Mouse (Mus musculus) activated CD4-positive, CD25-positive, alpha-beta regulatory T cell, adult 4 months (primary cell): ENCODE results near the gene Myh6. TPM values are rescaled to one million over a fixed set of nuclear protein-coding genes. Genes with fewer than 3 reads are reported as not detected.

Source experiments
- polyA plus RNA-seq, 2 experiments: library from polyadenylated mRNA; unstranded; fragments of 100-300 nt; shearing (Covaris generic); gene quantifications; one replicate each; pipeline ENCODE4 v1.2.1; 2017

Myh6 gene
- polyA plus RNA-seq, 2 experiments from 2014 or later = not detected

Other genes with a start within 250 kb of the Myh6 start
- gene Slc7a8, start 185.0 kb downstream of the Myh6 start, polyA plus RNA-seq = not detected
- not detected for gene Rnf212b, start 152.8 kb downstream of the Myh6 start, polyA plus RNA-seq
- gene Homez, start 96.0 kb downstream of the Myh6 start, polyA plus RNA-seq = 1 to 10 TPM; 5.1 to 8.0 TPM
- gene Ppp1r3e, start 89.4 kb downstream of the Myh6 start, polyA plus RNA-seq = under 1 TPM in 1 of 2 experiments, not detected in 1; 0.93 TPM
- gene Bcl2l2, start 83.5 kb downstream of the Myh6 start, polyA plus RNA-seq = 1 to 10 TPM; 1.5 to 2.4 TPM
- not detected for gene Gm20521, start 83.5 kb downstream of the Myh6 start, polyA plus RNA-seq
- 10 to 100 TPM; 22.8 to 30.8 TPM for gene Pabpn1, start 74.4 kb downstream of the Myh6 start, polyA plus RNA-seq
- 1 to 10 TPM in 1 of 2 experiments, under 1 TPM in 1; 0.52 to 1.1 TPM for gene Slc22a17, start 53.8 kb downstream of the Myh6 start, polyA plus RNA-seq
- gene Efs, start 40.8 kb downstream of the Myh6 start, polyA plus RNA-seq = not detected
- not detected for gene Il25, start 34.2 kb downstream of the Myh6 start, polyA plus RNA-seq
- gene Cmtm5, start 30.7 kb downstream of the Myh6 start, polyA plus RNA-seq = under 1 TPM in 1 of 2 experiments, not detected in 1; 0.50 TPM
- gene Gm17428, start 10.0 kb upstream of the Myh6 start, polyA plus RNA-seq = not detected
- not detected for gene Myh7, start 27.7 kb upstream of the Myh6 start, polyA plus RNA-seq
- gene Ngdn, start 48.5 kb upstream of the Myh6 start, polyA plus RNA-seq = 100 to 1,000 TPM; 158 to 174 TPM
- 1 to 10 TPM; 5.4 to 5.5 TPM for gene Zfhx2, start 125.4 kb upstream of the Myh6 start, polyA plus RNA-seq
- gene Thtpa, start 127.9 kb upstream of the Myh6 start, polyA plus RNA-seq = 10 to 100 TPM in 1 of 2 experiments, 1 to 10 TPM in 1; 9.6 to 11.9 TPM
- 100 to 1,000 TPM in 1 of 2 experiments, 10 to 100 TPM in 1; 99.1 to 102 TPM for gene Ap1g2, start 139.7 kb upstream of the Myh6 start, polyA plus RNA-seq
- not detected for gene Jph4, start 150.0 kb upstream of the Myh6 start, polyA plus RNA-seq